ENCODE assay signal across 11 mouse cellular contexts in the genomic region with DNA sequence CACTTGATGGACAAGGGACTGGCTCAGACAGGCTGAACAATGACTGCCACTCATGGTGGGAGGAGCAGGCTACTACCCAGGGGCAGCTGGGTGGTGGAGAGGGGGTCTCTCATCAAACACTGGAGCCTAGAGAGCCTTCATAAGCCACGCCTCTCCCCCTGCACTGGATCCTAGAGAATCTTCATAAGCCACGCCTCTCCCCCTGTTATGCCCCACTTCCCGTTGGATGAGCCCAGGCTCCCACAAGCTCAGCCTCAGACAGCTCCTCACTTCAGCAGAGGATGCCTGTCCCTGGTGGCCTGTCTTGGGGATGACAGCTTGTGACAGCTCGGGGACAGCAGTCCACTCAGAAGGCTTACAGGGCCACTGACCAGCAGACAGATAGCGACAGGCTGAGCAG. TPM values are rescaled to one million over a fixed set of nuclear protein-coding genes. Genes with fewer than 3 reads are reported as not detected.
A peak's percentile ranks its signal among the peaks of the same experiment; 100 is the strongest.
DNase-seq lines count a peak whose midpoint lies in the region; ATAC-seq and TF ChIP-seq lines count a peak whose summit lies in the region.
"Had no signal": no experiment of that assay in that cellular context is flagged by ENCODE, and none has a peak within 500 bp of the region (broad histone marks: within the 10 kb centered on the region; RNA-seq: fewer than 3 reads in every experiment).

No protein-coding gene starts in this region.

- no peak for ATAC-seq in intestine, postnatal 0 days
- ATAC-seq in intestine, embryonic 15.5 days, result no peak
- peak; percentile 70 for ATAC-seq in forebrain, embryonic 12.5 days (ENCODE audit: low FRiP score)
- no peak for ATAC-seq in neural tube, embryonic 13.5 days (ENCODE audit: low read depth)
- ATAC-seq in megakaryocyte progenitor cell, adult 5-6 weeks (replicated peaks; ENCODE audit: poor library complexity), result no peak; the same call in 1 of the 2 replicates

- 46% methylated on average over 5 of the region's 5 CpGs for WGBS in intestine, postnatal 0 days
- WGBS in intestine, embryonic 15.5 days, result 46% methylated on average over 5 of the region's 5 CpGs
- WGBS in forebrain, embryonic 12.5 days, result 29% methylated on average over 5 of the region's 5 CpGs
- WGBS in neural tube, embryonic 13.5 days, result 27% methylated on average over 5 of the region's 5 CpGs

- H3K9me3 ChIP-seq in intestine, postnatal 0 days (ENCODE audit: control insufficient read depth), result no peaks in the 10 kb centered on the region
- H3K9me3 ChIP-seq in intestine, embryonic 15.5 days, result no peaks in the 10 kb centered on the region
- H3K9me3 ChIP-seq in forebrain, embryonic 12.5 days, result no peaks in the 10 kb centered on the region
- no peaks in the 10 kb centered on the region for H3K9me3 ChIP-seq in neural tube, embryonic 13.5 days
- H3K9me3 ChIP-seq: embryonic facial prominence, embryonic 13.5 days had no signal

- intact Hi-C loops in left cerebral cortex, postnatal 25 days (cut with DNase I), result no loop called here

- no peak overlapping the region for H3K9ac ChIP-seq in intestine, postnatal 0 days (ENCODE audit: low read depth, low read length)
- H3K9ac ChIP-seq in intestine, embryonic 15.5 days, result no peak overlapping the region
- no peak overlapping the region for H3K9ac ChIP-seq in forebrain, embryonic 12.5 days
- no peak overlapping the region for H3K9ac ChIP-seq in neural tube, embryonic 13.5 days
- H3K9ac ChIP-seq: embryonic facial prominence, embryonic 13.5 days had no signal

- H3K36me3 ChIP-seq in intestine, postnatal 0 days (ENCODE audit: control insufficient read depth, insufficient read depth), result no peaks in the 10 kb centered on the region
- no peaks in the 10 kb centered on the region for H3K36me3 ChIP-seq in intestine, embryonic 15.5 days
- peaks cover 15% of the 10 kb centered on the region; the same call in 1 of the 2 replicates for H3K36me3 ChIP-seq in forebrain, embryonic 12.5 days (replicated peaks)
- peaks cover 8% of the 10 kb centered on the region; the same call in 1 of the 2 replicates for H3K36me3 ChIP-seq in neural tube, embryonic 13.5 days
- H3K36me3 ChIP-seq: embryonic facial prominence, embryonic 13.5 days had no signal

- no peak overlapping the region for H3K4me3 ChIP-seq in intestine, postnatal 0 days (ENCODE audit: low read depth, low read length)
- no peak overlapping the region for H3K4me3 ChIP-seq in intestine, embryonic 15.5 days (replicated peaks)
- H3K4me3 ChIP-seq in forebrain, embryonic 12.5 days (replicated peaks), result no peak overlapping the region
- H3K4me3 ChIP-seq in neural tube, embryonic 13.5 days, result no peak overlapping the region
- H3K4me3 ChIP-seq: embryonic facial prominence, embryonic 13.5 days had no signal

- H3K4me2 ChIP-seq in intestine, postnatal 0 days (replicated peaks; ENCODE audit: low read depth), result no peak overlapping the region
- H3K4me2 ChIP-seq in intestine, embryonic 15.5 days (replicated peaks), result no peak overlapping the region
- H3K4me2 ChIP-seq in forebrain, embryonic 12.5 days, result no peak overlapping the region
- H3K4me2 ChIP-seq in neural tube, embryonic 13.5 days, result no peak overlapping the region
- H3K4me2 ChIP-seq: embryonic facial prominence, embryonic 13.5 days had no signal

- peak; percentile 50 for DNase-seq in lung, postnatal 10 days
- no peak for DNase-seq in lung, postnatal 36 days
- no peak for DNase-seq in left cerebral cortex, postnatal 25 days (ENCODE audit: low spot score in 2 of 2)
- DNase-seq: adrenal gland, postnatal 10 days; right cerebral cortex, postnatal 25 days had no signal

- TF ChIP-seq CTCF in intestine, postnatal 0 days (IDR thresholded peaks at IDR 0.05; ENCODE audit: low read depth), result peak; percentile 47

- H3K4me1 ChIP-seq in intestine, postnatal 0 days (replicated peaks; ENCODE audit: control insufficient read depth, insufficient read depth, low read length), result no peaks in the 10 kb centered on the region; the same call in 1 of the 2 replicates
- H3K4me1 ChIP-seq in intestine, embryonic 15.5 days (replicated peaks), result peaks cover 26% of the 10 kb centered on the region
- peaks cover 79% of the 10 kb centered on the region for H3K4me1 ChIP-seq in forebrain, embryonic 12.5 days
- H3K4me1 ChIP-seq in neural tube, embryonic 13.5 days (replicated peaks), result peaks cover 90% of the 10 kb centered on the region

- H3K27me3 ChIP-seq in intestine, postnatal 0 days (replicated peaks; ENCODE audit: control insufficient read depth, insufficient read depth, low read length), result no peaks in the 10 kb centered on the region
- H3K27me3 ChIP-seq in intestine, embryonic 15.5 days (replicated peaks), result no peaks in the 10 kb centered on the region
- H3K27me3 ChIP-seq in forebrain, embryonic 12.5 days, result no peaks in the 10 kb centered on the region
- H3K27me3 ChIP-seq in neural tube, embryonic 13.5 days, result no peaks in the 10 kb centered on the region
- H3K27me3 ChIP-seq: embryonic facial prominence, embryonic 13.5 days had no signal

- H3K27ac ChIP-seq in intestine, postnatal 0 days (ENCODE audit: low read depth, low read length), result no peak overlapping the region
- no peak overlapping the region for H3K27ac ChIP-seq in intestine, embryonic 15.5 days
- H3K27ac ChIP-seq in forebrain, embryonic 12.5 days, result peak overlapping the region; percentile 70
- H3K27ac ChIP-seq in neural tube, embryonic 13.5 days (replicated peaks), result peak overlapping the region; percentile 54
- H3K27ac ChIP-seq: embryonic facial prominence, embryonic 13.5 days had no signal

RNA-seq across cellular contexts. Expression of gene Nkain1, which starts 17.7 kb away (rescaled TPM):
- polyA plus RNA-seq in intestine, postnatal 0 days (2015; fragmentation: Nextera tagmentation; extraction: Ambion mirVana), result 0.09 and 0.20 TPM in 2 replicates
- polyA plus RNA-seq in intestine, embryonic 15.5 days (2015; fragmentation: Nextera tagmentation; extraction: Ambion mirVana), result 1.1 and 1.2 TPM in 2 replicates
- polyA plus RNA-seq in forebrain, embryonic 12.5 days (2016; fragmentation: Nextera tagmentation; extraction: Ambion mirVana), result 7.0 and 11.0 TPM in 2 replicates
- polyA plus RNA-seq in neural tube, embryonic 13.5 days (2015; fragmentation: Nextera tagmentation; extraction: Ambion mirVana), result 10.6 and 11.8 TPM in 2 replicates
- 0.17 TPM in 1 of 2 replicates, not detected in the other for total RNA-seq in megakaryocyte progenitor cell, adult 5-6 weeks (2015)
- total RNA-seq in megakaryocyte progenitor cell, adult 5-6 weeks (2017), result 0.61 TPM in 1 of 2 replicates, not detected in the other
- 10 to 100 TPM; 30.1 to 32.8 TPM for total RNA-seq in left cerebral cortex, postnatal 25 days (2021)

Comparison
In these comparisons a context has a peak if more than half of its experiments do, and no peak if none do; other contexts are left out.
1. H3K27ac ChIP-seq: peak in forebrain, embryonic 12.5 days (single experiment) and neural tube, embryonic 13.5 days (single experiment); none in intestine, postnatal 0 days (single experiment) and intestine, embryonic 15.5 days (single experiment).